In the genomic region with DNA sequence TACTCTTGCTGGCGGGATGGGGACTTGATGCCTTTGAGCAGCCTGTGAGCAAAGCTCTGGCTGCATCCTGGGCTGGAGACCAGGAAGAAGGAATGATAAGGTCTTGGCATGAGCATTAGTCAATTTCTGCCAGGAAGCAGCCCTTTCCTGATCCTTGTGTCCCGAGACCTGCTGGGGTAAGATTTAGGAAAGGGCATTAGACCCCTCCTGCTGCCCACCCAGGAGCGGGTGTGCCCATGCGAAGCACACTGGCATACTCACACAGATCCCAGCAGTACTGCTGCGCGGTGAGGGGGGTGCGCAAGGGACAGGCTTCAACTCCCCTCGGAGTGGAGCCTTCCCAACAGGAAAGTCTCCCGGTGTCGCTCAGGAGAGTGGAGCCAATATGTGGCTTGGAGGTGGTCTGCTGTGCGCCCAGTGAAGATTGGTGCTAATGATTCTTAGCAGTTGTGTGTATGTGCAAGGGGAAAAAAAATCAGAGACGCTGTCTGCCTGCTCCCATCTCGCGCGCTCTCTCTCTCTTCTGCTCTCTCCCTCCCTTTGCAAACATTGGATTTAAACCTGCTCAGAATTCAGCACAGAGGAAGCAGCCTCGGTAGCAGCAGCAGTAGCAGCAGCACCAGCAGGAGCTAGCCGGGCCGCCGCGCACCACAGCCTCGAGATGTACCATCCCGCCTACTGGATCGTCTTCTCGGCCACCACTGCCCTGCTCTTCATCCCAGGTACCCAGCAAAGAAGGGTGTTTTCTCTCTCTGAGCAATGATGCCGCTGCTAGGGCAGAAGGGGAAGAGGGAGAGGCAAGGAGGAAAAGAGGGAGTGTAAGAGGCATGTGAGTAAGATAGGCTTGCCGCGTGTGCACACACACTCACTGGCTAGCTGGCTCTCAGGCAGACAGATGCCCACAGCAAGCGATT, we compare ENCODE assay signal across 8 mouse cellular contexts. TPM values are rescaled to one million over a fixed set of nuclear protein-coding genes. Genes with fewer than 3 reads are reported as not detected.
DNase-seq lines count a peak whose midpoint lies in the region; ATAC-seq lines count a peak whose summit lies in the region.

Gene Opcml (plus strand): TSS at position 51 of the 914 bp plus-strand sequence.

- H3K4me3 ChIP-seq in lung, embryonic 16.5 days (ENCODE audit: low read length): peak within 1 kb of the TSS; percentile 37
- H3K4me3 ChIP-seq in embryonic facial prominence, embryonic 12.5 days: peak within 1 kb of the TSS; percentile 40
- H3K4me3 ChIP-seq in intestine, embryonic 14.5 days (ENCODE audit: low read depth, low read length): peak within 1 kb of the TSS; percentile 20
- peak within 1 kb of the TSS; percentile 43 for H3K4me3 ChIP-seq in stomach, embryonic 16.5 days (replicated peaks; ENCODE audit: low read length)

- H3K36me3 ChIP-seq in lung, embryonic 16.5 days (ENCODE audit: control insufficient read depth, insufficient read depth, low read length): no peaks in the 10 kb centered on the region
- no peaks in the 10 kb centered on the region for H3K36me3 ChIP-seq in embryonic facial prominence, embryonic 12.5 days
- no peaks in the 10 kb centered on the region for H3K36me3 ChIP-seq in intestine, embryonic 14.5 days (ENCODE audit: control insufficient read depth, insufficient read depth, low read length)
- H3K36me3 ChIP-seq in stomach, embryonic 16.5 days (ENCODE audit: control insufficient read depth, insufficient read depth, low read length): no peaks in the 10 kb centered on the region

- H3K4me1 ChIP-seq in lung, embryonic 16.5 days (replicated peaks; ENCODE audit: control insufficient read depth, insufficient read depth, low read length): 0 out of 2 replicates have a peak, but pooled peaks cover 4% of the 10 kb centered on the region
- H3K4me1 ChIP-seq in embryonic facial prominence, embryonic 12.5 days: peaks cover 4% of the 10 kb centered on the region
- no peaks in the 10 kb centered on the region for H3K4me1 ChIP-seq in intestine, embryonic 14.5 days (replicated peaks; ENCODE audit: control insufficient read depth, insufficient read depth, low read length)
- H3K4me1 ChIP-seq in stomach, embryonic 16.5 days (ENCODE audit: control insufficient read depth, insufficient read depth, low read length): no peaks in the 10 kb centered on the region

- peaks cover 29% of the 10 kb centered on the region for H3K27me3 ChIP-seq in lung, embryonic 16.5 days (ENCODE audit: control insufficient read depth, insufficient read depth, low read depth, low read length)
- peaks cover 43% of the 10 kb centered on the region for H3K27me3 ChIP-seq in embryonic facial prominence, embryonic 12.5 days
- H3K27me3 ChIP-seq in intestine, embryonic 14.5 days (replicated peaks; ENCODE audit: control insufficient read depth, insufficient read depth, low read length): peaks cover 28% of the 10 kb centered on the region
- H3K27me3 ChIP-seq in stomach, embryonic 16.5 days (ENCODE audit: control insufficient read depth, insufficient read depth, low read length): peaks cover 26% of the 10 kb centered on the region

- 0 out of 2 replicates have a peak, but pooled peaks have one; percentile 54 for ATAC-seq in lung, embryonic 16.5 days (ENCODE audit: low read depth)
- no peak for ATAC-seq in embryonic facial prominence, embryonic 12.5 days (ENCODE audit: insufficient number of reproducible peaks, insufficient read depth, low FRiP score, low TSS enrichment)
- 0 out of 2 replicates have a peak, but pooled peaks have one; percentile 19 for ATAC-seq in intestine, embryonic 14.5 days (replicated peaks; ENCODE audit: low FRiP score, low TSS enrichment, low read depth)
- ATAC-seq in stomach, embryonic 16.5 days (ENCODE audit: insufficient read depth, low FRiP score): peak; percentile 69

- peak within 1 kb of the TSS; percentile 46; the same call in 1 of the 2 replicates for H3K9ac ChIP-seq in lung, embryonic 16.5 days (ENCODE audit: low read length)
- peak within 1 kb of the TSS; percentile 40; the same call in 1 of the 2 replicates for H3K9ac ChIP-seq in embryonic facial prominence, embryonic 12.5 days
- H3K9ac ChIP-seq in intestine, embryonic 14.5 days (ENCODE audit: low read length): no peak within 1 kb of the TSS
- H3K9ac ChIP-seq in stomach, embryonic 16.5 days (ENCODE audit: low read length): peak within 1 kb of the TSS; percentile 27

- intact Hi-C loops in gastrocnemius, postnatal 36 days (cut with DNase I): no loop called here

- H3K27ac ChIP-seq in lung, embryonic 16.5 days (ENCODE audit: low read length): no peak within 1 kb of the TSS
- H3K27ac ChIP-seq in embryonic facial prominence, embryonic 12.5 days: no peak within 1 kb of the TSS
- no peak within 1 kb of the TSS for H3K27ac ChIP-seq in intestine, embryonic 14.5 days (ENCODE audit: low read depth)
- H3K27ac ChIP-seq in stomach, embryonic 16.5 days (ENCODE audit: low read length): no peak within 1 kb of the TSS

- H3K4me2 ChIP-seq in lung, embryonic 16.5 days (ENCODE audit: low read depth, low read length): peak within 1 kb of the TSS; percentile 58
- peak within 1 kb of the TSS; percentile 74 for H3K4me2 ChIP-seq in embryonic facial prominence, embryonic 12.5 days (replicated peaks)
- H3K4me2 ChIP-seq in intestine, embryonic 14.5 days (ENCODE audit: low read length): peak within 1 kb of the TSS; percentile 55
- peak within 1 kb of the TSS; percentile 56 for H3K4me2 ChIP-seq in stomach, embryonic 16.5 days (ENCODE audit: low read depth, low read length)

- no peak for DNase-seq in lung, postnatal 4 days
- DNase-seq in intestine, embryonic 14.5 days (ENCODE audit: low spot score): peak; percentile 68
- DNase-seq in mesoderm, embryonic 11.5 days (ENCODE audit: low read depth, low spot score): peak; percentile 47
- DNase-seq in gastrocnemius, postnatal 36 days: no peak
- DNase-seq in lung, postnatal 10 days: no peak

- H3K9me3 ChIP-seq in lung, embryonic 16.5 days (ENCODE audit: control insufficient read depth, low read length): no peaks in the 10 kb centered on the region
- H3K9me3 ChIP-seq in embryonic facial prominence, embryonic 12.5 days: no peaks in the 10 kb centered on the region
- H3K9me3 ChIP-seq in intestine, embryonic 14.5 days (ENCODE audit: control insufficient read depth, low read length): no peaks in the 10 kb centered on the region
- H3K9me3 ChIP-seq in stomach, embryonic 16.5 days (replicated peaks; ENCODE audit: control insufficient read depth, low read length): no peaks in the 10 kb centered on the region

- under 1% methylated on average over 28 of the region's 28 CpGs for WGBS in lung, embryonic 16.5 days
- WGBS in embryonic facial prominence, embryonic 12.5 days: 2% methylated on average over 28 of the region's 28 CpGs
- WGBS in intestine, embryonic 14.5 days: 2% methylated on average over 28 of the region's 28 CpGs
- under 1% methylated on average over 28 of the region's 28 CpGs for WGBS in stomach, embryonic 16.5 days

RNA-seq across cellular contexts. Expression of gene Opcml, which starts in this region (rescaled TPM):
- 10.1 and 11.7 TPM in 2 replicates for polyA plus RNA-seq in lung, embryonic 16.5 days (2015; fragmentation: Nextera tagmentation; extraction: Ambion mirVana)
- polyA plus RNA-seq in embryonic facial prominence, embryonic 12.5 days (2016; fragmentation: Nextera tagmentation; extraction: Ambion mirVana): 3.1 and 3.8 TPM in 2 replicates
- polyA plus RNA-seq in intestine, embryonic 14.5 days (2014; fragmentation: Nextera tagmentation; extraction: Ambion mirVana): 4.1 and 4.6 TPM in 2 replicates
- polyA plus RNA-seq in stomach, embryonic 16.5 days (2015; fragmentation: Nextera tagmentation; extraction: Ambion mirVana): 2.8 and 3.3 TPM in 2 replicates
- total RNA-seq in gastrocnemius, postnatal 36 days (2021): 1 to 10 TPM; 1.0 to 1.5 TPM

Comparison
In these comparisons a context has a peak if more than half of its experiments do, and no peak if none do; other contexts are left out.
1. DNase-seq: peak in intestine, embryonic 14.5 days (single experiment) and mesoderm, embryonic 11.5 days (single experiment); none in lung, postnatal 4 days (0 of 2), gastrocnemius, postnatal 36 days (0 of 2) and lung, postnatal 10 days (single experiment).
2. Peak in every context shown above with its lines, with median percentiles within 50 percentile points of each other: H3K4me2 ChIP-seq and H3K4me3 ChIP-seq.